Mouse (Mus musculus) lung, postnatal 0 days (tissue): ENCODE results near the gene Prph. TPM values are rescaled to one million over a fixed set of nuclear protein-coding genes. Genes with fewer than 3 reads are reported as not detected.

Experiments used
- ATAC-seq: fragments of 200-750 bp; cut with Nextera tagmentation; 2 replicates; pipeline ENCODE4 v1.8.0; 2017; ENCODE audit warnings: moderate library complexity
- DNase-seq: peaks from one replicate; pipeline ENCODE4 v3.0.0-alpha.2; 2016; ENCODE audit warnings: low spot score
- H3K27ac ChIP-seq: fragments of 300-500 bp; sonication (generic); 2 replicates; pipeline ENCODE4 v1.5.1; 2014; ENCODE audit warnings: antibody characterized with exemption, mild to moderate bottlenecking, low read length, mixed read lengths
- H3K27me3 ChIP-seq: fragments of 300-500 bp; sonication (generic); replicated peaks from 2 replicates; pipeline ENCODE4 v1.6.1; 2014; ENCODE audit warnings: low read length, mixed read lengths; ENCODE audit not compliant: insufficient read depth
- H3K36me3 ChIP-seq: fragments of 300-500 bp; sonication (generic); 2 replicates; pipeline ENCODE4 v1.6.1; 2014; ENCODE audit warnings: low read length, mixed read lengths; ENCODE audit not compliant: insufficient read depth
- H3K4me1 ChIP-seq: fragments of 300-500 bp; sonication (generic); 2 replicates; pipeline ENCODE4 v1.6.1; 2014; ENCODE audit warnings: antibody characterized with exemption, low read depth, low read length, mixed read lengths; ENCODE audit not compliant: insufficient read depth
- H3K4me2 ChIP-seq: fragments of 300-500 bp; sonication (generic); replicated peaks from 2 replicates; pipeline ENCODE4 v1.6.1; 2014; ENCODE audit warnings: low read depth, mild to moderate bottlenecking, low read length, moderate library complexity, mixed read lengths
- H3K4me3 ChIP-seq: fragments of 300-500 bp; sonication (generic); 2 replicates; pipeline ENCODE4 v1.5.1; 2014; ENCODE audit warnings: low read depth, low read length
- H3K9ac ChIP-seq: fragments of 300-500 bp; sonication (generic); replicated peaks from 2 replicates; pipeline ENCODE4 v1.6.1; 2014; ENCODE audit warnings: low read depth, mild to moderate bottlenecking
- H3K9me3 ChIP-seq: fragments of 300-500 bp; sonication (generic); 2 replicates; pipeline ENCODE4 v1.6.1; 2016; ENCODE audit warnings: low read length, mixed read lengths
- CTCF ChIP-seq: IDR thresholded peaks from 2 replicates; pipeline ENCODE4 v1.5.1; 2016; ENCODE audit warnings: antibody characterized with exemption, mild to moderate bottlenecking
- EP300 ChIP-seq: IDR thresholded peaks from 2 replicates; pipeline ENCODE4 v1.6.1; 2016; ENCODE audit warnings: antibody characterized with exemption, mild to moderate bottlenecking, control low read depth
- WGBS: fragments of 180-500 bp; shearing (Covaris S2); extraction: QIAGEN DNeasy Blood & Tissue Kit; methylation state at CpG from one replicate; pipeline ENCODE4 v1.1.7; 2014; 5-methylcytosine and 5-hydroxymethylcytosine counted together
- polyA plus RNA-seq: library from polyadenylated mRNA; unstranded; fragments of >200 nt; fragmentation: Nextera tagmentation; extraction: Ambion mirVana; gene quantifications from 2 replicates; pipeline ENCODE4 v1.2.1, GENCODE M21; 2015

Gene Prph
- polyA plus RNA-seq, 1 experiment from 2014 or later: 0.42 TPM

- peak; percentile 32 for DNase-seq
- under 1% methylated on average over 55 of the region's 56 CpGs for WGBS
- Histone ChIP-seq H3K4me1 (peaks cover 3% of the 10 kb centered on the region; the same call in 1 of the 2 replicates), H3K27me3 (peaks cover 88% of the 10 kb centered on the region), H3K27ac (no peak overlapping the region), H3K4me3 (peak overlapping the region; percentile 35), H3K9me3 (no peaks in the 10 kb centered on the region), H3K9ac (no peak overlapping the region), H3K4me2 (peak overlapping the region; percentile 64), H3K36me3 (no peaks in the 10 kb centered on the region)
- TF ChIP-seq EP300 (no peak), CTCF (peak; percentile 51)
- peak; percentile 41 for ATAC-seq
Measured at GRCm38 (mm10) chr15:99093291-99094258, 38.6 kb downstream of the Prph start.

- 2% methylated on average over 27 of the region's 27 CpGs for WGBS
- ATAC-seq (no peak), DNase-seq (no peak)
- Histone ChIP-seq H3K27ac (no peak overlapping the region), H3K9me3 (no peaks in the 10 kb centered on the region), H3K36me3 (no peaks in the 10 kb centered on the region), H3K4me2 (no peak overlapping the region), H3K4me3 (0 out of 2 replicates have a peak overlapping the region, but pooled peaks have one; percentile 3), H3K27me3 (peaks cover 86% of the 10 kb centered on the region), H3K4me1 (peaks cover 3% of the 10 kb centered on the region; the same call in 1 of the 2 replicates), H3K9ac (no peak overlapping the region)
- TF ChIP-seq EP300 (no peak), CTCF (no peak)
Measured at GRCm38 (mm10) chr15:99094631-99095270, 39.8 kb downstream of the Prph start.

GRCm38 (mm10) chr15:99095356-99095755, 40.4 kb downstream of the Prph start:
- H3K4me3 ChIP-seq: no peak overlapping the region
- no peak overlapping the region for H3K4me2 ChIP-seq
- no peak for TF ChIP-seq EP300
- TF ChIP-seq CTCF: no peak
- ATAC-seq (no peak), DNase-seq (no peak)
- no peak overlapping the region for H3K9ac ChIP-seq
- 20% methylated on average over 6 of the region's 6 CpGs for WGBS
- H3K27me3 ChIP-seq: peaks cover 82% of the 10 kb centered on the region
- H3K36me3 ChIP-seq: no peaks in the 10 kb centered on the region
- no peak overlapping the region for H3K27ac ChIP-seq
- no peaks in the 10 kb centered on the region for H3K9me3 ChIP-seq
- peaks cover 3% of the 10 kb centered on the region; the same call in 1 of the 2 replicates for H3K4me1 ChIP-seq

GRCm38 (mm10) chr15:99096061-99096793, 41.3 kb downstream of the Prph start:
- no peak for TF ChIP-seq CTCF
- no peak for TF ChIP-seq EP300
- Histone ChIP-seq H3K9ac (no peak overlapping the region), H3K27ac (no peak overlapping the region), H3K36me3 (no peaks in the 10 kb centered on the region), H3K4me2 (peak overlapping the region; percentile 54), H3K4me3 (peak overlapping the region; percentile 29), H3K4me1 (peaks cover 3% of the 10 kb centered on the region; the same call in 1 of the 2 replicates), H3K9me3 (no peaks in the 10 kb centered on the region), H3K27me3 (peaks cover 74% of the 10 kb centered on the region)
- DNase-seq (no peak), ATAC-seq (no peak)
- WGBS: 8% methylated on average over 24 of the region's 24 CpGs

GRCm38 (mm10) chr15:99096831-99097500, 42.0 kb downstream of the Prph start:
- DNase-seq: no peak
- Histone ChIP-seq H3K9me3 (no peaks in the 10 kb centered on the region), H3K36me3 (no peaks in the 10 kb centered on the region), H3K4me2 (peak overlapping the region; percentile 54), H3K27me3 (peaks cover 69% of the 10 kb centered on the region), H3K4me1 (peaks cover 3% of the 10 kb centered on the region; the same call in 1 of the 2 replicates), H3K27ac (no peak overlapping the region), H3K9ac (no peak overlapping the region), H3K4me3 (peak overlapping the region; percentile 29)
- no peak for ATAC-seq
- WGBS: 3% methylated on average over 33 of the region's 58 CpGs
- TF ChIP-seq CTCF: no peak
- no peak for TF ChIP-seq EP300
